Mouse (Mus musculus): ENCODE data around the gene Adamts12.

Gene Adamts12

GRCm38 (mm10) chr15:11064160-11064557 is 431 bp upstream of the Adamts12 start:
- Histone ChIP-seq H3K27me3 (ENCODE audit: insufficient read depth, low read length) (no peaks in the 10 kb centered on the region; the same call in 1 of the 2 replicates), H3K4me3 (replicated peaks; ENCODE audit: low read length) (0 out of 2 replicates have a peak overlapping the region, but pooled peaks have one; percentile 43), H3K4me1 (replicated peaks; ENCODE audit: low read depth, low read length) (peaks cover 15% of the 10 kb centered on the region), H3K36me3 (ENCODE audit: insufficient read depth, low read length) (no peaks in the 10 kb centered on the region), H3K9me3 (ENCODE audit: low read length) (no peaks in the 10 kb centered on the region)
- no peak for TF ChIP-seq POU5F1 (IDR thresholded peaks at IDR 0.05; ENCODE audit: borderline replicate concordance, low read length)
- no peak for TF ChIP-seq NANOG (IDR thresholded peaks at IDR 0.05; ENCODE audit: borderline replicate concordance, low read length)
- TF ChIP-seq CTCF (conservative IDR thresholded peaks at IDR 0.05; ENCODE audit: low read length): no peak

- Histone ChIP-seq H3K36me3 (ENCODE audit: insufficient read depth, low read length) (no peaks in the 10 kb centered on the region), H3K4me1 (replicated peaks; ENCODE audit: low read depth, low read length) (peaks cover 15% of the 10 kb centered on the region), H3K9me3 (ENCODE audit: low read length) (no peaks in the 10 kb centered on the region), H3K27me3 (ENCODE audit: insufficient read depth, low read length) (no peaks in the 10 kb centered on the region; the same call in 1 of the 2 replicates), H3K4me3 (replicated peaks; ENCODE audit: low read length) (no peak overlapping the region)
- no peak for TF ChIP-seq POU5F1 (IDR thresholded peaks at IDR 0.05; ENCODE audit: borderline replicate concordance, low read length)
- TF ChIP-seq NANOG (IDR thresholded peaks at IDR 0.05; ENCODE audit: borderline replicate concordance, low read length): no peak
- TF ChIP-seq CTCF (conservative IDR thresholded peaks at IDR 0.05; ENCODE audit: low read length): no peak
Observed at GRCm38 (mm10) chr15:11065528-11066171, 1.1 kb downstream of the Adamts12 start.

- H3K4me3 ChIP-seq (replicated peaks; ENCODE audit: low read length): no peak overlapping the region
- H3K9me3 ChIP-seq (ENCODE audit: low read length): no peaks in the 10 kb centered on the region
- no peaks in the 10 kb centered on the region; the same call in 1 of the 2 replicates for H3K27me3 ChIP-seq (ENCODE audit: insufficient read depth, low read length)
- no peak for TF ChIP-seq NANOG (IDR thresholded peaks at IDR 0.05; ENCODE audit: borderline replicate concordance, low read length)
- no peak for TF ChIP-seq CTCF (conservative IDR thresholded peaks at IDR 0.05; ENCODE audit: low read length)
- TF ChIP-seq POU5F1 (IDR thresholded peaks at IDR 0.05; ENCODE audit: borderline replicate concordance, low read length): no peak
- no peaks in the 10 kb centered on the region for H3K36me3 ChIP-seq (ENCODE audit: insufficient read depth, low read length)
- H3K4me1 ChIP-seq (replicated peaks; ENCODE audit: low read depth, low read length): peaks cover 15% of the 10 kb centered on the region
Observed at GRCm38 (mm10) chr15:11066299-11066698, 1.7 kb downstream of the Adamts12 start.

- peaks cover 15% of the 10 kb centered on the region for H3K4me1 ChIP-seq (replicated peaks; ENCODE audit: low read depth, low read length)
- no peaks in the 10 kb centered on the region for H3K36me3 ChIP-seq (ENCODE audit: insufficient read depth, low read length)
- no peak for TF ChIP-seq CTCF (conservative IDR thresholded peaks at IDR 0.05; ENCODE audit: low read length)
- no peak for TF ChIP-seq NANOG (IDR thresholded peaks at IDR 0.05; ENCODE audit: borderline replicate concordance, low read length)
- no peak for TF ChIP-seq POU5F1 (IDR thresholded peaks at IDR 0.05; ENCODE audit: borderline replicate concordance, low read length)
- no peak overlapping the region for H3K4me3 ChIP-seq (replicated peaks; ENCODE audit: low read length)
- H3K9me3 ChIP-seq (ENCODE audit: low read length): no peaks in the 10 kb centered on the region
- no peaks in the 10 kb centered on the region; the same call in 1 of the 2 replicates for H3K27me3 ChIP-seq (ENCODE audit: insufficient read depth, low read length)
Observed at GRCm38 (mm10) chr15:11067891-11068290, 3.3 kb downstream of the Adamts12 start.

- Histone ChIP-seq H3K4me3 (replicated peaks; ENCODE audit: low read length) (no peak overlapping the region), H3K27me3 (ENCODE audit: insufficient read depth, low read length) (no peaks in the 10 kb centered on the region), H3K9me3 (ENCODE audit: low read length) (peaks cover 5% of the 10 kb centered on the region), H3K36me3 (ENCODE audit: insufficient read depth, low read length) (no peaks in the 10 kb centered on the region), H3K4me1 (replicated peaks; ENCODE audit: low read depth, low read length) (no peaks in the 10 kb centered on the region)
- no peak for TF ChIP-seq NANOG (IDR thresholded peaks at IDR 0.05; ENCODE audit: borderline replicate concordance, low read length)
- no peak for TF ChIP-seq CTCF (conservative IDR thresholded peaks at IDR 0.05; ENCODE audit: low read length)
- no peak for TF ChIP-seq POU5F1 (IDR thresholded peaks at IDR 0.05; ENCODE audit: borderline replicate concordance, low read length)
Observed at GRCm38 (mm10) chr15:11075726-11076361, 11.3 kb downstream of the Adamts12 start.

- H3K36me3 ChIP-seq (ENCODE audit: insufficient read depth, low read length): no peaks in the 10 kb centered on the region
- no peak overlapping the region for H3K4me3 ChIP-seq (replicated peaks; ENCODE audit: low read length)
- H3K27me3 ChIP-seq (ENCODE audit: insufficient read depth, low read length): no peaks in the 10 kb centered on the region
- no peaks in the 10 kb centered on the region for H3K4me1 ChIP-seq (replicated peaks; ENCODE audit: low read depth, low read length)
- TF ChIP-seq CTCF (conservative IDR thresholded peaks at IDR 0.05; ENCODE audit: low read length) (no peak), POU5F1 (IDR thresholded peaks at IDR 0.05; ENCODE audit: borderline replicate concordance, low read length) (no peak), NANOG (IDR thresholded peaks at IDR 0.05; ENCODE audit: borderline replicate concordance, low read length) (no peak)
- peaks cover 41% of the 10 kb centered on the region for H3K9me3 ChIP-seq (ENCODE audit: low read length)
Observed at GRCm38 (mm10) chr15:11082961-11083569, 18.5 kb downstream of the Adamts12 start.

GRCm38 (mm10) chr15:11083678-11084077 is 19.1 kb downstream of the Adamts12 start:
- Histone ChIP-seq H3K4me1 (replicated peaks; ENCODE audit: low read depth, low read length) (no peaks in the 10 kb centered on the region), H3K36me3 (ENCODE audit: insufficient read depth, low read length) (no peaks in the 10 kb centered on the region), H3K9me3 (ENCODE audit: low read length) (peaks cover 37% of the 10 kb centered on the region), H3K27me3 (ENCODE audit: insufficient read depth, low read length) (no peaks in the 10 kb centered on the region), H3K4me3 (replicated peaks; ENCODE audit: low read length) (no peak overlapping the region)
- TF ChIP-seq CTCF (conservative IDR thresholded peaks at IDR 0.05; ENCODE audit: low read length) (no peak), NANOG (IDR thresholded peaks at IDR 0.05; ENCODE audit: borderline replicate concordance, low read length) (no peak), POU5F1 (IDR thresholded peaks at IDR 0.05; ENCODE audit: borderline replicate concordance, low read length) (no peak)

GRCm38 (mm10) chr15:11084241-11084992 is 19.8 kb downstream of the Adamts12 start:
- no peaks in the 10 kb centered on the region for H3K36me3 ChIP-seq (ENCODE audit: insufficient read depth, low read length)
- no peak overlapping the region for H3K4me3 ChIP-seq (replicated peaks; ENCODE audit: low read length)
- TF ChIP-seq NANOG (IDR thresholded peaks at IDR 0.05; ENCODE audit: borderline replicate concordance, low read length) (no peak), POU5F1 (IDR thresholded peaks at IDR 0.05; ENCODE audit: borderline replicate concordance, low read length) (no peak), CTCF (conservative IDR thresholded peaks at IDR 0.05; ENCODE audit: low read length) (no peak)
- peaks cover 37% of the 10 kb centered on the region for H3K9me3 ChIP-seq (ENCODE audit: low read length)
- H3K4me1 ChIP-seq (replicated peaks; ENCODE audit: low read depth, low read length): no peaks in the 10 kb centered on the region
- H3K27me3 ChIP-seq (ENCODE audit: insufficient read depth, low read length): no peaks in the 10 kb centered on the region

Measured in E14TG2a.4 (cell line).